Mouse (Mus musculus) CD4-positive, CD25-positive, alpha-beta regulatory T cell, adult 2 months (primary cell): ENCODE results near the gene Anxa9.
"Not testable (repeated sequence)": the region's sequence is repeated elsewhere in the genome, so short reads cannot be mapped to it uniquely, and the experiment has no call there.

Experiments
- DNase-seq: peaks from one replicate; pipeline ENCODE4 v3.0.0-alpha.2; 2012; ENCODE audit warnings: low read depth, low spot score

Gene Anxa9

DNA sequence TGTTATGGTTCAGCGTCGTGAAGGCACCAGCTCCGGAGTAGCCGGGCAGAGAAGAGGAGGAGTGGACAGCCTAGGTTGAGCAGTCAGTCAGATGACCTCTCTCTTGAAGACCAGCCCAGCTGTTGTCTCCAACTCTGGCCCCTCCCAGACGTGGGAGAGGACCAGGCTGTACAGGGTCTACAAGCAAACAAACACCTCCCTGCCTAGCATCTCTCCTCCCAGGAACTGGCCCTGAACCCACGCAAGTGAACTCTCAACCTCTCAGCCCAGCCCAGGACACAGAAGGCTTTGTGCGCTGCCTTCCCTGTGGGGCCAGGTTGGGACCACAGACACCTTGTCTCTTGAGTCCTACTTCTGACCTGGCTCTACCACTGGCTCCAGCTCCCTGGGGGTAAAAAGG lies at the start of gene Anxa9:
Gene Anxa9, minus strand, starts transcription at position 77 of the 400 bp plus-strand sequence.
- no peak for DNase-seq

DNA sequence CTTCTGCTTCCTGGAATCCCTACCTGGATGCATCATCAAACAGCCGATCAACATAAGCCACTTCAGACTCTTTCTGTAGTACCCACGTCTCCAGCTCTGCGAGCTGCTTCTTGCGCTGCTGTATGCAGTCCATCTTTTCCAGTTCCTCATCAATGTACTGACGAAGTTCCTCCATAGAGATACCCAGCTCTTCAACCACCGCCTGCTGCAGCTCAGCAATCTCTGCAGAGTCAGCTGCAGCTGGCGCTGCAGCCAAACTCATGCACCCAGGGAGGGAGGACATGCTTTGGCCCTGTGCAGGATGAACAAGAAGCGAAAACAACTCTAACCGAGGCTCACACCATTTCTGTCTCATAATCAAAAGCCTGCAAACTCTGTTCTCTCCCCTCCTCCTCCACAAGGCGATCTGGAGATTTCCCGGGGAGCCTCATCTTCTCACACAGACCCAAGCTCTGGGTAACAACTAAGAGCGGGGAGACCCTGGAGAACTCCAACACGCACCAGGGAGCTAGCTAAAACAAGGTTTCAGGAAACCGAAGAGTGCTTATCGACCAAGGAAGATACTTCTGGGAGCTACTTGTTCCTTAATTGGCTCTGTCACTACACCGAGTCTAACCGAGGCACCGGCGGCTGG lies 49.1 kb upstream of the Anxa9 start:
- DNase-seq = not testable (repeated sequence)

DNA sequence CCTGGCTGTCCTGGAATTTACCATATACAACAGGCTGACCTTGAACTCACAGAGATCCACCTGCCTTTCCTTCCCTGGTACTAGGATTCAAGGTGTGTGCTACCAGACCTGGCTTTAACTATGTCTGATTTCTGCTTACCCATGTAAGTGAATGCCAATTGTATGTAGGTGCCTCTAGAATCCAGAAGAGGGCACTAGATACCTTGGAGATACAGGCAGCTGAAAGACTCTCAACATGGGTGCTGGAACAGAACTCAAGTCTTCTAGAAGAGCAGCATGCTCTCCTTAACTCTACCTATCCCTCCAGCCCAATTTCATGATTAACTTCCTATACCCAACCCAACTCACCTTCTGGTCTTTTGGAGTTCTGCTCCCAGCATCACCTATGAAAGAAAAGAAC lies 42.5 kb upstream of the Anxa9 start:
- DNase-seq = peak; percentile 68

DNA sequence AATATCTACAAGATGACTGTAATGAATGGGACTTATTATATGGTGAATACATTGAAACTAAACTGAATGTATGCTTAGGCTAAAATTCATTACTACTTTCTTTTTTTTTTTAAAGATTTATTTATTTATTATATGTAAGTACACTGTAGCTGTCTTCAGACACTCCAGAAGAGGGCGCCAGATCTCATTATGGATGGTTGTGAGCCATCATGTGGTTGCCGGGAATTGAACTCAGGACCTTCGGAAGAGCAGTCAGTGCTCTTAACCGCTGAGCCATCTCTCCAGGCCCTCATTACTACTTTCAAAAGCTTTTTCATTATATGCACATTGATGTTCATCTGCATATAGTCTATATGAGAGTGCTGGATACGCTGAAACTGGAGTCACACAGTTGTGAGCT lies 41.4 kb upstream of the Anxa9 start:
- not testable (repeated sequence) for DNase-seq

DNA sequence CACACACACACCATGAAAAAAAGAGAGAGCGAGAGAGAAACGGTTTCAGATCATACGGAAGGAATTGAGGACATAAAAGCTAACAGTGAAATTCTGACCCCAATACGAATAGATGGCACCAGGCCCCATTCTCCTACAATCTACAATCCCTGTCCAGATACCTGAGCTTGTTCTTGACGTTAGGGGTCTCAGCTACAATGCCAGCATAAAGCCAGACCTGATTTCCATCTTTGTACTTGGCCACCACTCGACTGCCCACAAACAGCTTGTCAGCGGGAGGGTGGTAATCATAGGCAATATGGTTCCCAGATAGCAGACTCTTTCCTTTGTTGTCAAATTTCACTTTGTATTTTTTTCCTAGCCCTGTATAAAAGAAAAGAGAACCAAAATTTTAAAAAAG lies 39.5 kb upstream of the Anxa9 start:
- no peak for DNase-seq

DNA sequence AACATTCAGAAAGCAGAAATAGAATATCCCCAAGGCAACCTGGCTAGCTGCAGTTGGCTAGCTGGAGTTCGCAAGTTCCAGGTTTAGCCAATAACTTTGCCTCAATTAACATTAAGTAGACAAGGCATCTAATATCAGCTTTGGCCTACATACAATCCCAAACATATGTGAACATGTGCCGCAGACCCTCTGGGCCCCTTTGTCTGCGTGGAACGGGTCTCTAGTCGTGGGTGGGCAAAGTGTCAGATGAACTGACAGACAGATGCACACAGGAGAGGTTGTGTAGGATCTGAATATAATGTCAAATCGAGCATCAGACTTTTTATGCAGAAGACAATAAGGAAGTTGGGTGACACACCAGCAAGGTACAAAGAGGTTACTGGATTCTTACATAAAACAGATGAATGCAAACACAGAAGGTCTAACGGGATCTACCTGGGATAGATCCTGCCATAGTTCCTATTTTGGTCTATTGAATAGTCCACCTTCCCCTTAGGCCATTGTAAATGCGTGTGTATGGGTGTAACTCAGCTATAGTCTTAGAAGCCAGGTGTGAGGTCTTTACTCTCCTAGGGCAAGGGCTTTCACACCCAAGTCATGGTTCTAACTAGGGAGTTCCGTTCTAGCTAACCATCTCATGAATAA lies 36.5 kb upstream of the Anxa9 start:
- DNase-seq = not testable (repeated sequence)

DNA sequence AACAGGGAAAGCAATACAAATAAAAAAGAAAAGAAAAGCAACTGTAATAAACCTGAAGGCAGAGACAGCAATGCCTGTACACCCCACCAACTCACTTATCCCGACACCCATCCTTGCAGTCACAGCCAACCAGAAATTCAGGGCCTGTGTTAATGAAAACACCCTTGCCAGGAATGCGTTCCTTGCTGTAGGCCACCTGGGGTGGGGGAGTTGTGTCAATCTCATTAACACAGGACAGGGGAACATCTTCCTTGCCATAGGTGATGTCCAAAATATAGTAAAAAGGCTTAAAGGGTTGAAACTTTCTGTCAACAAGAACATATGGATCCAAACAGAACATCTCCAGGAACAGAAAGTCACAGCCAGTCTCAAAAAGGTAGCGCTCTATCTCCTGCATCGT lies 31.3 kb upstream of the Anxa9 start:
- DNase-seq = no peak

DNA sequence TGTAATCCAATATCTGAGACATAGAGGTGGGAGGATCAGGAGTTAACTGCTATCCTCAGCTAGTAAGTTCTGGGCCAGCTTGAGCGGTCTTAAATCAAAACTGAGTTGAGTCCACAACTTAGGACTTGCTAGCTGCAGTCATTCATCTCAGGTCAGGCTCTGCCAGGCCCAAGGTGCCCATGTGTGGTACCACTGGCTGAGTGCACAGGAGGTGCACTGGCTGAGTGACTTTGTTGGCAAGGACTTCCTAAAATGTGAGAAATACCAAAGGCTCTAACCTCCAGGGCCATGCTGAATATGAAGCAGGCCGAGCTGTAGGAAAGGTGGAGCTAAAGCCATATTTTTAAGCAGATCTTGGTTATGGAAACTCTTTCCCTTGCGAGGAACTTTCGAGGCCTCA lies 30.4 kb upstream of the Anxa9 start:
- DNase-seq = no peak

DNA sequence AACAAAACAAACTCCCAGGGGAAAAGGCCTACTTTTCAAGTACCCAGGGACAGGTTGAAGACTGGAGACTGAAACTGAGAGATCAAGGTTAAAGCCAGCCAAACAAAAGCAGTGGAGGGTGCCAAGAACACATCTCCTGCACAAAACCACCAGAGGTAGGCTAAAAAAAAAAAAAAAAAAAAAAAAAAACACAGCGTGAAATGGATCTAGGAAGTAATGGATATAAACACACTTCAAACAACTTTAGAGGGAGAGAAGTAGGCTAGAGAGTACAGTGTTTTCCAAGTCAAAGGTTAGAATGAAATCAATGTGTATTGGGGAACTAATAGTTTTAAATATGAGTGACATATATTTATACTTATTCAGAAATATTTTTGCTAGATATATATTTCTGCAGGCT lies 24.6 kb upstream of the Anxa9 start:
- no peak for DNase-seq

DNA sequence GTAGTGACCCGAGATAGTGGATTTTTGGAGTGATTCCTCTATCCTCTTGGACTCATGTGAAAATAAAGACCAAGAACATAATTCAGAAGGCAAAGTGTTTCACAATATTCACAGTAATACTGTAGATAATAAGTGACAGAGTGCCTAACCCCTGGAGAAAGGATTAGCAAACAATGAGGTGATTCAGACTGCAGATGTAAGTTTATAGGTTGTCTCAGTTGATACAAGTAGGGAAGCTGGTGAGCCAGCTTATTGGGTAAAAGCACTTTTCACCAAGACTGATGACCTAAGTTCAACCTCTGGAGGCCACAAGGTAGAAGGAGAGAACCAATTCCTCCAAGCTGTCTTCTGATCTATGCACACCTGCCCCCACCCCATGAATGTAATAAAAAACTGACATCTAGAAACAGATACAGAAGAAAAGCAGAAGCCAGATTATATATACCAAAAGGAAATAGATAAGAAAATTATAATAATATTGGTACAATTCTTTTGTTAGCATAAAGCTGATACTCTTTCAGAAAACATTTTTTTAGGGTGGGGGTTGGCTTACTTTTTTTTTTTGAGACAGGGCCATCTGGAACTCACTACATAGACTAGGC lies 21.9 kb upstream of the Anxa9 start:
- DNase-seq = no peak

DNA sequence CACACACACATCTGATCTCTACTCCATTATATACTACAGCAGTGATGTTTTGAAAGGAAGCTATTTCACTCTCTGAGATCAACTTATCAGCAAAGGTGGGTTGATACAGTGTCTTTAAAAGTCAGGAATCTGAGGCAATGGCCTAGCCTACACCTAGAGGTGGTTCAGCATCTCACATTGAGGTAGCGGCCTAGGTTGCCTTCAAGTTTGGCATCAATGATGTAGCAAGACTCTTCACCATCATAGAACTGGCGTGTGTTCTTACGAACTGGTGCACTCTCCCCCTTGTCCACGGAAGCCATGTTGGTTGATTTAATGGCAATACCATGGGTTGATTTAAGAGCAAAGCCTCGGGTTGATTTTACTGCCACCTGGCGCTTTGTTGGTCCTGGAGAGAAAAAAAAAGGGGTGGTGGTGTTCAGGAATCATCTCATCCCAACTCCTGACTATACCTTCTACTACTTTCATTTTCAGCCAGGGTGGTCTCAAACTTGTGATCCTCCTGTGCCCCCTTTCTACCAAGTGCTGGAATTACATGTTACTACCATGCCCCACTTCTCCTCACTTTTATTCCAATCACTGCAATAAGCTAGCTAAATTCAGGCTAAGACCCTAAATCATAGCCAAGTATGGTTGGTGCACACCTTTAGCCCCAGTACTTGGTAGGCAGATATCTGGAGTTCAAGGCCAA lies 17.6 kb upstream of the Anxa9 start:
- DNase-seq = no peak

DNA sequence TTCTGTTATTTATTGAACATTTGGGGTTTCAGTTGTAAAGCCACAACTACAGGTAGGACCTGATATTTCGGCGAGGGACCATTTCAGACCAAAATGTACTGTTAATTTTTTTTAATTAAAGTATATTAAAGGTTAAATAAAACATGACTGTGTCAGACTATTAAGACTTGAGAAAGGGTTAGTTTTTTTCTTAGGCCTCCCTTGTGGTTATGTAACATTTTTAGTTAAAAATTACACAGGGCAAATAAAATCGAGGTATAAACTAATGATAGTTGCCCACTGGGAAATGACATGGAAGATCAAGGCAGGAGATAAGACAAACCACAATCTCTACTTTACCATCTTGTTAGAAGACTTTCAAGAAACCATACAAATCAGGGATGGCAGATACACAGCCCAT lies 16.5 kb upstream of the Anxa9 start:
- no peak for DNase-seq

DNA sequence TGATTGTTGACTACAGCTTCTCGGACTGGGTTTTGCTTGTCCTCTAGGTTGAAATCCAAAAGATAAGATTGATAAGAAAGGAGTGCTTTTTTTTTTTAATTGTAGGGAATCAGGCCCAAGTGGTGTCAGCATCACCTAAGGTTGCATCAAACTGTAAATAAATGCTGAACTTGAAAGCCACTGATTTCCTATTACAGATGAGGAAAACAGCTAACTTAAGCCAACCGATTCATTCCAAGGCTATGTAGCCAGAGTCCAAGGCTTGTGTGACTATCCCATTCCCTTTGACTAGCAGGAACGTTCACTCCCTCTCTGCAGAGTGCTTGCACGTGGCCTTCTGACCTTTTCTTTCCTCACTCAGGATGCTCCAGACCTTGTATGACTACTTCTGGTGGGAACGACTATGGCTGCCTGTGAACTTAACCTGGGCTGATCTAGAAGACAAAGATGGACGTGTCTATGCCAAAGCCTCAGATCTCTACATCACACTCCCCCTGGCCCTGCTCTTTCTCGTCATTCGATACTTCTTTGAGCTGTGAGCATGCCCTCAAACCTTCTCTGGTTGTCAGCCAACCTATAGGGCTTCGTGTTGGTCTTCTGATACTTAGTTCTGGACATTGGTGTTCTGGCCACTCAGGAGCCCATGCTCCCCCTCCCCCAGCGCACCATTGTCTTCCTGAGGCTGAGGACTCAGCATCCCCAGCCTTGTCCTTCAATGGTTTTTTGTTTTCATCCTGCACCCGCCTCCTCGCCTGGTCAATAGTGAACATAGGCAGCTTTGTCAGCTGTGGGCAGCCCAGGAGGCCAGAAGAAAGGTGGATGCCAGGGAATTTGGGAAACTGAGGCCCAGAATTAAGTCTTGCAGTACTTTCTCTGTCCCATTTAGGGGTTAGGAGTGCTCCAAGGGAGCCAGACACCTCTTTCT lies 13.0 kb upstream of the Anxa9 start:
- DNase-seq = no peak

DNA sequence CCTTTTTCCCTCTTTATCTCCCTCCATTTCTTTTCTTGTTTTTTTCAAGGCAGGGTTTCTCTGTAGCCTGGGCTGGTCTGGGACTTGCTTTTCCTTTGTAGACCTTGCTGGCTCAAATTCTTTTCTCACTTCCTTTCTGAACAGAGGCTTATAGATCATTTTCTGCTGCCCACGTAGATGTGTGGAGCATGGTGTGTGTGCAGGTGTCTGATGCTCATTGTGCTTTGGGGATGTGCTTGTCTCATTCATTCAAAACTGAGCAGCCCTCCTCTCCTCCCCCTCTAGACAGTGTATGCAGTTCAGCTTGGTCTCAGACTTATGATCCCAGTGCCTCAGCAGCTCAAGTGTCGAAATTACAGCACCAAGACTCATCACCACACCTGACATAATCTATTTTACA lies 12.1 kb upstream of the Anxa9 start:
- DNase-seq = no peak

DNA sequence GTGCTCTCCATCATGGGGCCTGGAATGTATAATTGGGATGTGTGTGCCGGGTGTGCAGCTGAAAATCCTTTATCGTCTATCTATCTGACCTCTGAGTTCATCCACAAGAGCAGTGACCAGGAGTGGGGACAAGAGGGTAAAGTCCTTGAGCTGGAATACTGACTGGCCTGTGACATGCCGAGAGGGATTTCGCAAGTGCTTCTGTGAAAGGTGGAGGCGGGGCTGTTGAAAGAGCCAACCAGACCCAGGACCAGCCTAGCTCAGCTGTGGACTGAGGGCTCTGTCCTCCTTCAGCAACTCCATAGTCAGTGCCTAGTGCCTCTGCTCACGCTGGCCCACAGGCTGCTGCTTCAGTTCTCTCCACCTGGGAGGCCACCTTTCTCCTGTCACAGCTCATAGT lies 11.6 kb upstream of the Anxa9 start:
- DNase-seq = no peak

DNA sequence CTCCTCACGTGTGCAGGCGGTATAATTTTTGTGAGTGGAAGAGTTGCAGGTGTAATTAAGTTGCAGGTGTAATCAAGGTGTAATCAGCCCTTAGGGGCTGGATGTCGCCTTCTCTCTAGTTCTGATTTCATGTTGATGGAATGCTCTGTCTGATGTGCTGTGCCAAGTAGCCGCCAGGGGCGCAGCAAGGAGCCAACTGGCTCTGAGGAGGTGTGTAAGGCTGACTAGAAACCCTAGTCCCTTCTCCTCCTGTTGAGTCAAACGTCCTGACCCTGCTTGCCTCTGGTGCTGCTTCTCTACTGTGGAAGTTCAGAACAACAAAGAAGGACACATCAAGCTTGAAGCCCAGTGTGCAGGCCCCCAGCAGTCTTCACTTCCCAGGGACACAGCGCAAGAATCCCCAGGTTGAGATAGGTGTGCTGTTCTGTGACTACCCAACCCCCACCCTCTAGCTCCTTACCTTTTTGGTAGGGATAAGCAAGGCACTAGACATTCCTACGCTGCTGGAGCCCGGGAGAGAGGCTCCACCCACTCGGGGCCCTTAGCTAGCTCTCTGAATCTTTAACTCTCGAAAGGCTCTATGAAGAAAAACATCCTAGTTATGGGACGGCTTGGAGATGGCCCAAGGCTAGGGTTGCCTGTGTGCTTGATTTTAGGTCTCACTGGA lies 10.6 kb upstream of the Anxa9 start:
- DNase-seq = peak; percentile 75

DNA sequence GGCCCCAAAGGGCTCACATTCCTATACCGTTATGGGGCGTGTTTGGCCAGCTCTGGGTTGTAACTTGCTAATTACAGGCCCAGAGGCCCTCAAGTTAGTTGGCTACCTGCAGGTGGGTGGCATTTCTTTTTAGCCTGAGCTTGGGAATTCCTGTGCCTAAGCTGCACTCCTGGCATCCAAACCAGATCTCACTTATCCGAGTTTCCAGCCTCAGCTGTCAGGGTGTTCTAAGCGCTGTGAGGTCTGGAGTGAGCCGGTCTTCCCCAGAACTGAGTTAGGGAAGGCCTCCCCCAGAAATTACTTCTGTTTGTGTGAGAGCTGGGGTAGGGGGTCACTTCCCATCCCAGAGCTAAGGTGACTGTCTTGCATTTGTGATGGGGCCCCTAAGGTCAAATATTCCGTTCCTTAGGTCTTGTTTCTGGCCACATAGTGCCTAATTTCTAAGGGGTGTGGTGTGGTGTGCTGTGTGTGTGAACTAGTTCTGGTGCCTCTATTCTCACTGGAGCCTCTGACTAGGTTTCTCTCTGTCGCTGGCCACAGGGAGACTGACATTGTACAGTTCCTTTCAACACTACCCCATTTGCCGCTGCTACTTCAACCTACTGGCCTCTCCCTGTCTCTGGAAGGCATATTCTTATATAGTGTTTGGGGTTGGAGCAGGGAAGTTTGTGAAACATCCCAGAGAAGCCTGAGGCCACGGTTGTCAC lies 9.0 kb upstream of the Anxa9 start:
- no peak for DNase-seq

DNA sequence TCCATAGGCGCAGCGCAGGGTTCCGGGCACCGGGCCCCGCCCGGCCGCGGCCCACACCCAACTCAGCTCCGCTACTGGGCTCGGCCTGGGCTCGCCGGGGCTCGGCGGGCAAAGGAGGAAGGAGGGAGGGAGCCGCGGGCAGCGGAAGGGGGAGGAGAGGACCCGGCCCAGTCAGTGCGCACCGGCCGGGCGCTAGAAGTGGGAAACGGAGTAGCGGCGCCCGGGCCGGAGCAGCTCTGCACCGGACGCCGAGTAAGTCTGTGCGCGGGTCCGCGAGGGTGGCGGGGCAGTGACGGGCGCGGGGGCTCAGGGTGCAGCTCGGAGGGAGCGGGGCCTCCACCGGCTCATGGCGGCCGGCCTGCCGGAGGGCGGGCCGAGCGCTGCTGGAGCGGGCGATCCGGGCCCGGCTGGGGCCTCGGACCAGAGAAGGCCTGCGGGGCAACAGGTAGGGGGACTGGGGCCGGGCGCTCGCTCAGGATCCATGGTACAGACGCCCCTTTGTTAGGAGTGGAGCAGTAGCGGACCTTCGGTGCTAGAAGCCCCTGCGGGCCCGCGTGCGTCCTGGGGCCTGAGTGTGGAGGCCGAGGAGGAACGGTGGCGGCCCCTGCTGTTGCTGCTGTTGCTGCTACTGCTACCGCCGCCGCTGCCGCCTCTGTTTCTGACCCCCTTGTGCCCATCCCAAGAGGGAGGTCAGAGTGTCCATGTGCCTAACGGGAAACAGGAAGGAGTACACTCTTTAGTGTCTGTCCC lies 8.3 kb upstream of the Anxa9 start:
- peak; percentile 90 for DNase-seq

DNA sequence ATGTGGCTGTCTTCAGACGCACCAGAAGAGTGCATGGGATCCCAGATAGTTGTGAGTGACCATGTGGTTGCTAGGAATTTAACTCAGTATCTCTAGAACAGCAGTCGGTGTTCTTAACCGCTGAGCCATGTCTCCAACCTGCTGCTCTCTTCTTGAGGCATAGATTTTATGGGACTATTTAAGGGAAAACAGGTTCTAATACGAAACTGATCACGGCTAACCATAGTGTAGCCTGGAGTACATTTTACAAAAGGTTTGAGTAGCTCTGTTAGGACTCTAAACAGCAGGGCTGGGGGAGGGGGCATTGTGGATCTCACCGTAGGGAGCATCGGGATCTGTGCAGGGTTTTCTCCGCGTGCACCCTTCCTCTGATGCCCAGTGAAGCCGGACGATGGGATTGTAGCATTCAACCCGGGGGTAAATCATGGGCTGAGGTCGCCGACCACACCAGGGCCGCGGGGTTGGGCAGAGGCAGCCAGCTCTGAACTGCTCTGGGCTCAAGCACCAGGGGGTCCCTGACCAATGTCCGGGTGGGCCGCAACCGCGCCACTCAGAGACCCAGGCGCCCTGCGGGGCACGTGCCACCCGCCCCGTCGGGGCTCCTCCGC lies 7.6 kb upstream of the Anxa9 start, which contains the start of gene Cers2:
Gene Cers2, plus strand, starts transcription at position 306 of the 608 bp plus-strand sequence.
- DNase-seq = no peak
